Mouse (Mus musculus) MEL (cell line): ENCODE measurements around the gene Gm1113.

Experiments used
- CTCF ChIP-seq, 3 experiments: IDR thresholded peaks in 2 of 3; conservative IDR thresholded peaks in 1 of 3; 2 replicates each; pipeline ENCODE4 v1.5.1; 2011 to 2012; ENCODE audit warnings: low read length in 3 of 3, low read depth in 2 of 3, mild to moderate bottlenecking in 2 of 3, improper control_type of control experiment in 1 of 3, inconsistent platforms in 1 of 3, mixed read lengths in 1 of 3, moderate library complexity in 1 of 3; ENCODE audit not compliant: control insufficient read depth in 1 of 3, insufficient read depth in 1 of 3, poor library complexity in 1 of 3, severe bottlenecking in 1 of 3
- EP300 ChIP-seq, 2 experiments: IDR thresholded peaks; 2 replicates each; pipeline ENCODE4 v1.6.1; 2011; ENCODE audit warnings: improper control_type of control experiment in 2 of 2, low read length in 2 of 2, low read depth in 1 of 2, mild to moderate bottlenecking in 1 of 2
- GABPA ChIP-seq: IDR thresholded peaks from 2 replicates; pipeline ENCODE4 v1.6.1; 2012; ENCODE audit warnings: low read depth, mild to moderate bottlenecking, inconsistent platforms, low read length, improper control_type of control experiment, moderate library complexity
- GATA1 ChIP-seq: IDR thresholded peaks from 2 replicates; pipeline ENCODE4 v1.6.1; 2011; ENCODE audit warnings: low read depth, low read length, improper control_type of control experiment
- MAFK ChIP-seq: IDR thresholded peaks from 2 replicates; pipeline ENCODE4 v1.6.1; 2011; ENCODE audit warnings: low read depth, mild to moderate bottlenecking, low read length, improper control_type of control experiment, borderline replicate concordance
- NELFE ChIP-seq: IDR thresholded peaks from 2 replicates; pipeline ENCODE4 v1.6.1; 2011; ENCODE audit warnings: low read depth, low read length, improper control_type of control experiment
- POLR2A ChIP-seq, 2 experiments: IDR thresholded peaks; 2 replicates each; pipeline ENCODE4 v1.6.1; 2011 to 2012; ENCODE audit warnings: low read length in 2 of 2, mild to moderate bottlenecking in 2 of 2, control low read depth in 1 of 2, improper control_type of control experiment in 1 of 2, low read depth in 1 of 2, moderate library complexity in 1 of 2; ENCODE audit not compliant: control insufficient read depth in 1 of 2, insufficient read depth in 1 of 2, poor library complexity in 1 of 2
- POLR2AphosphoS2 ChIP-seq: IDR thresholded peaks from 2 replicates; pipeline ENCODE4 v1.6.1; 2011; ENCODE audit warnings: low read length, improper control_type of control experiment
- RCOR1 ChIP-seq: IDR thresholded peaks from 2 replicates; pipeline ENCODE4 v1.6.1; 2012; ENCODE audit warnings: low read depth, mild to moderate bottlenecking, inconsistent platforms, low read length, improper control_type of control experiment
- TAL1 ChIP-seq: IDR thresholded peaks from 2 replicates; pipeline ENCODE4 v1.6.1; 2012; ENCODE audit warnings: mild to moderate bottlenecking, inconsistent platforms, low read length, moderate library complexity, mixed read lengths
- TBP ChIP-seq: IDR thresholded peaks from 2 replicates; pipeline ENCODE4 v1.8.0; 2011; ENCODE audit warnings: low read depth, low read length, improper control_type of control experiment
- USF1 ChIP-seq: IDR thresholded peaks from 2 replicates; pipeline ENCODE4 v1.6.1; 2014; ENCODE audit warnings: low read depth, mild to moderate bottlenecking, inconsistent platforms, low read length, improper control_type of control experiment, moderate library complexity
- ZC3H11A ChIP-seq: IDR thresholded peaks from 2 replicates; pipeline ENCODE4 v1.6.1; 2012; ENCODE audit warnings: low read depth, mild to moderate bottlenecking, inconsistent platforms, low read length, improper control_type of control experiment
- ZMIZ1 ChIP-seq: IDR thresholded peaks from 2 replicates; pipeline ENCODE4 v1.6.1; 2012; ENCODE audit warnings: low read depth, mild to moderate bottlenecking, inconsistent platforms, low read length, improper control_type of control experiment, moderate library complexity

- TF ChIP-seq EP300 (IDR thresholded peaks at IDR 0.05; ENCODE audit: low read depth in 1 of 2, low read length in 2 of 2) (no peak), ZC3H11A (no peak), POLR2A (IDR thresholded peaks at IDR 0.05; ENCODE audit: control insufficient read depth in 1 of 2, insufficient read depth in 1 of 2, low read depth in 1 of 2, low read length in 2 of 2, poor library complexity in 1 of 2) (no peak), TAL1 (no peak), GATA1 (no peak), GABPA (no peak), ZMIZ1 (no peak), CTCF (IDR thresholded peaks at IDR 0.05 in 2 of 3, conservative IDR thresholded peaks at IDR 0.05 in 1 of 3; ENCODE audit: control insufficient read depth in 1 of 3, insufficient read depth in 1 of 3, low read depth in 2 of 3, low read length in 3 of 3, poor library complexity in 1 of 3, severe bottlenecking in 1 of 3) (no peak), RCOR1 (no peak), TBP (no peak), POLR2AphosphoS2 (no peak), USF1 (no peak), NELFE (no peak), MAFK (no peak)
These were observed 29.6 kb downstream of the Gm1113 start for GRCm38 (mm10) chr9:35488496-35488895.
